Mouse (Mus musculus) forebrain, embryonic 12.5 days (tissue): ENCODE data around the gene Cct8l1. TPM values are rescaled to one million over a fixed set of nuclear protein-coding genes. Genes with fewer than 3 reads are reported as not detected.

ENCODE experiments used
- ATAC-seq: fragments of 200-750 bp; cut with Nextera tagmentation; 2 replicates; pipeline ENCODE4 v1.8.0; 2017; ENCODE audit warnings: moderate TSS enrichment; ENCODE audit not compliant: low FRiP score
- H3K27ac ChIP-seq: fragments of 300-500 bp; sonication (generic); 2 replicates; pipeline ENCODE4 v1.5.1; 2016; ENCODE audit warnings: mild to moderate bottlenecking
- H3K27me3 ChIP-seq: fragments of 300-500 bp; sonication (generic); 2 replicates; pipeline ENCODE4 v1.6.1; 2016; ENCODE audit warnings: mild to moderate bottlenecking
- H3K36me3 ChIP-seq: fragments of 300-500 bp; sonication (generic); replicated peaks from 2 replicates; pipeline ENCODE4 v1.6.1; 2016; ENCODE audit warnings: mild to moderate bottlenecking
- H3K4me1 ChIP-seq: fragments of 300-500 bp; sonication (generic); 2 replicates; pipeline ENCODE4 v1.6.1; 2016
- H3K4me2 ChIP-seq: fragments of 300-500 bp; sonication (generic); 2 replicates; pipeline ENCODE4 v1.6.1; 2016; ENCODE audit warnings: mild to moderate bottlenecking, moderate library complexity
- H3K4me3 ChIP-seq: fragments of 300-500 bp; sonication (generic); replicated peaks from 2 replicates; pipeline ENCODE4 v1.5.1; 2016; ENCODE audit warnings: mild to moderate bottlenecking
- H3K9ac ChIP-seq: fragments of 300-500 bp; sonication (generic); 2 replicates; pipeline ENCODE4 v1.6.1; 2016; ENCODE audit warnings: mild to moderate bottlenecking
- H3K9me3 ChIP-seq: fragments of 300-500 bp; sonication (generic); 2 replicates; pipeline ENCODE4 v1.6.1; 2016
- WGBS: fragments of 180-500 bp; shearing (Covaris S2); methylation state at CpG from one replicate; pipeline ENCODE4 v1.1.7; 2016; 5-methylcytosine and 5-hydroxymethylcytosine counted together
- polyA plus RNA-seq: library from polyadenylated mRNA; unstranded; fragments of >200 nt; fragmentation: Nextera tagmentation; extraction: Ambion mirVana; gene quantifications from 2 replicates; pipeline ENCODE4 v1.2.1, GENCODE M21; 2016

Gene Cct8l1
- polyA plus RNA-seq, 1 experiment from 2014 or later = 0.15 TPM

DNA sequence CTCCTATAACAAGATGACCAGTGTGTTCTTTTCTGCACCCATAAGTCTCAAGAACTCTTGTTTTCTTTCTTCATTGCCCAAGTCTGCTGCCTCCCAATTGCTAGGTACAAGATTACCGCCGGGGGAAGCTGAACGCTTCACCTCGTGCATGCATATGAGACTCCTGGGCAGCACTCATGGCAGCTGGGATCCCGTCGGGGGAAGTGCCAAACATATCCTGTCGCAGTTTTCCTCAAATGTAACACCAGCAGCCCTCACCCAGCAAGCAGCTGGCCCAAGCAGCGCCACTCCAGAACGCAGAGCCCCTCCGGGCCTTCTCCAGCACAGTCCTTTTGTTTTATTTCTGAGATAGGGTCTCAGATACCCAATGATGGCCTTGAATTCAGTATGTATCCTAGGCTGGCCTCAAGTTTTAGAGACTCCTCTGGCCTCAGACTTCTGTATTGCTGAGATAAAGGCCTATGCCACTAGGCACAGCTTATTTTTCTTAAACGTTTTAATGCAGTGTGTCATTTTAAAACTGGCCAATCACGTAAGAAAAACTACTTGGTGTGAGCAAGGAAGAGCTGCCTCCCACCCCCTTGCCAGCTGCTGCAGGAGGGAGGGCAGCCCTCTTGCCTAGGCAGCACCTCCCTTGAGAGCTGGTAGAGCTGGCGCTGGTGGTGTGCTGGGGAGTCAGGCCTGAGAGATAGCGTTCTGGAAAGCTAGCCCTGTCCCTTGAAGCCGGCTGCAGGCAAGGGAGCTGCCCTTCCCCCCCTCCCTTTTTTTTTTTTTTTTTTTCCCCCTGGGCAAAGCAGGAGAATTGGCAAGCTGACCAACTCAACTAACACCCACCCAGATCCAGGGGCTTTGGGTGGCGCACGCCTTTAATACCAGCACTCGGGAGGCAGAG, 16.6 kb downstream of the Cct8l1 start:
- H3K27me3 ChIP-seq = no peaks in the 10 kb centered on the region
- H3K4me2 ChIP-seq = no peak overlapping the region
- no peaks in the 10 kb centered on the region for H3K4me1 ChIP-seq
- 64% methylated on average over 18 of the region's 18 CpGs for WGBS
- H3K4me3 ChIP-seq = no peak overlapping the region
- no peak for ATAC-seq
- no peak overlapping the region for H3K27ac ChIP-seq
- no peak overlapping the region for H3K9ac ChIP-seq
- H3K9me3 ChIP-seq = 0 out of 2 replicates have a peak, but pooled peaks cover 2% of the 10 kb centered on the region
- H3K36me3 ChIP-seq = no peaks in the 10 kb centered on the region

DNA sequence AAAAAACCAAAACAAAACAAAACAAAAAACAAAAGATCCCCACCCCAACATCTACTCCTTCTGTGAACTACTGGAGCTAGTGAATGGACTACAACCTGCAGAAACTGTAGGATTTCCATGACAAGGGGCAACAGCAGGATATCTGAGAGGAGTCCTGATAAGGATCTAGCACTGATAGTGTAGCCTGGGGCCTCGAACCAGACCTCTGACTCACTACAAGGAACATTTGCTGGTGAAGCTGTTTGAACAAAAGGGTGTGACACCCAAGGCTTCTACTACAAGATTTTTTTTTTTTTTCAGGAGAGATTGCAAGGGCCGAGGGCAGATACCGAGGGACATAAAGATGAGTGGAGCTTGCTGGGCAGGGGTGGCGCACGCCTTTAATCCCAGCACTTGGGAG, 17.4 kb downstream of the Cct8l1 start:
- H3K27me3 ChIP-seq = no peaks in the 10 kb centered on the region
- no peak overlapping the region for H3K9ac ChIP-seq
- H3K4me1 ChIP-seq = no peaks in the 10 kb centered on the region
- H3K36me3 ChIP-seq = no peaks in the 10 kb centered on the region
- 89% methylated on average over 5 of the region's 5 CpGs for WGBS
- H3K4me3 ChIP-seq = no peak overlapping the region
- H3K9me3 ChIP-seq = 0 out of 2 replicates have a peak, but pooled peaks cover 3% of the 10 kb centered on the region
- ATAC-seq = no peak
- H3K4me2 ChIP-seq = no peak overlapping the region
- no peak overlapping the region for H3K27ac ChIP-seq

- ATAC-seq = no peak
- no peak overlapping the region for H3K4me2 ChIP-seq
- no peak overlapping the region for H3K4me3 ChIP-seq
- 91% methylated on average over 2 of the region's 2 CpGs for WGBS
- H3K27me3 ChIP-seq = no peaks in the 10 kb centered on the region
- 0 out of 2 replicates have a peak, but pooled peaks cover 3% of the 10 kb centered on the region for H3K9me3 ChIP-seq
- no peaks in the 10 kb centered on the region for H3K4me1 ChIP-seq
- H3K27ac ChIP-seq = no peak overlapping the region
- H3K36me3 ChIP-seq = no peaks in the 10 kb centered on the region
- H3K9ac ChIP-seq = no peak overlapping the region
Measured at GRCm38 (mm10) chr5:25535566-25535965, 19.7 kb downstream of the Cct8l1 start.

- H3K36me3 ChIP-seq = no peaks in the 10 kb centered on the region
- H3K9ac ChIP-seq = no peak overlapping the region
- 42% methylated on average over 2 of the region's 2 CpGs for WGBS
- no peaks in the 10 kb centered on the region for H3K27me3 ChIP-seq
- 0 out of 2 replicates have a peak, but pooled peaks cover 3% of the 10 kb centered on the region for H3K9me3 ChIP-seq
- ATAC-seq = no peak
- H3K27ac ChIP-seq = no peak overlapping the region
- no peak overlapping the region for H3K4me3 ChIP-seq
- no peaks in the 10 kb centered on the region for H3K4me1 ChIP-seq
- H3K4me2 ChIP-seq = no peak overlapping the region
Measured at GRCm38 (mm10) chr5:25536451-25536850, 20.6 kb downstream of the Cct8l1 start.

DNA sequence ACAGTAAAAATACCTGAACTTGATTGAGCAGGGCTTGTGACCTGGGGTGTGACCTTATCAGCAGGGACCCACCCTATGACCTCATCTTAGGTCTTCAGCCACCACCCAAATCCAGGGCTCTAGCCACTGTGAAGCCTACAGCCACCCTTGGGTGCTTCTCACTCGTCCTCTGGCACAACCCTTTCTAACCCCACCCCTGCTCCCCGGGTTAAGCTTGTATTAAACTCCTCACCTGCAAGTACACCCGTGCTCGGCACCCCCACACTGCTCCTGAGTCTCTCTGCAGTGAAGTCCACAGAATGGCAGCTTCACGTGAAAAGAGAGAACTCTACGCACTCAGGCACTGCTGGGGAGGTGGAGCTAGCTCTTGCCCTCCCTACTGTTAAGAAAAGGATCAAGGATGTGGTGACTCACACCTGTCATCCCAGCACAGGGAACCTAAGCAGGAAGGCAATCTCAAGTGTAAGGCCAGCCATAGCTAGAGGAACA, 21.1 kb downstream of the Cct8l1 start:
- Histone ChIP-seq H3K4me3 (no peak overlapping the region), H3K36me3 (no peaks in the 10 kb centered on the region), H3K4me1 (no peaks in the 10 kb centered on the region), H3K4me2 (no peak overlapping the region), H3K9me3 (0 out of 2 replicates have a peak, but pooled peaks cover 3% of the 10 kb centered on the region), H3K27ac (no peak overlapping the region), H3K9ac (no peak overlapping the region), H3K27me3 (no peaks in the 10 kb centered on the region)
- no peak for ATAC-seq
- 43% methylated on average over 6 of the region's 6 CpGs for WGBS

DNA sequence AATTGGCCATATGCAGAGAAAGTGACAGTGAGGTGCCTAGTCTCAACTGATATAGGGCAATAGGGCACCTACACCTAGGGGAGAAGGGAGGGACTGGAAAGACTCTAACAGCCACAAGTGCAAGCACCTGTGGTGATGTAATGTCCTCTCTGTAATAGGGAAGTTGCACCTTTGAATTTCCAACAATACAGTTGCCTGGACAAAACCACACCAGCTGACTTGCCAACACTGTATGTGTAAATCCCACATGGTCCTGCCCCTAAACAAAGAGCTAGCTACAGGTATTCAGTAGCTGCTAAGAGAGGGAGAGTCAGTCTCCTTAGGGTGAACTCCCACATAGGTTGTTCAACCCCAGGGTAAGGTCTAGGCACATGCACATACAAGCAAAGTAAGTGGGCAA, 24.5 kb downstream of the Cct8l1 start:
- no peak overlapping the region for H3K9ac ChIP-seq
- H3K4me2 ChIP-seq = no peak overlapping the region
- no peak for ATAC-seq
- no peaks in the 10 kb centered on the region for H3K4me1 ChIP-seq
- 0 out of 2 replicates have a peak, but pooled peaks cover 3% of the 10 kb centered on the region for H3K9me3 ChIP-seq
- no peak overlapping the region for H3K27ac ChIP-seq
- H3K4me3 ChIP-seq = no peak overlapping the region
- no peaks in the 10 kb centered on the region for H3K27me3 ChIP-seq
- no peaks in the 10 kb centered on the region for H3K36me3 ChIP-seq

DNA sequence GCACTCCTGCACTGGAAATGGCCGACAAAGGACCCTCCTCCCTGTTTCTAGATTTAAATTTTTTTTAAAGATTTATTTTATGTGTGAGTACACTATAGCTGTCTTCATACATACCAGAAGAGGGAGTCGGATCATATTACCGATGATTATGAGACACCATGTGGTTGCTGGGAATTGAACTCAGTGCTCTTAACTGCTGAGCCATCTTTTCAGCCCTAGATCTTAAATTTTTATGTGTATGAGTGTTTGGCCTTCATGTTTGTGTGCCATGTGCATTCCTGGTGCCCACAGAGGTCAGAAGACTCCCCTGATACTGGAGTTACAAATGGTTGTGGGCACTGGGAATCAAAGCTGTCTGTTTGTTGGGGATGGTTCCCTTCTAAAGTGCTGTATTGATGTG, 25.1 kb downstream of the Cct8l1 start:
- H3K9ac ChIP-seq = no peak overlapping the region
- no peaks in the 10 kb centered on the region for H3K4me1 ChIP-seq
- H3K27ac ChIP-seq = no peak overlapping the region
- 0 out of 2 replicates have a peak, but pooled peaks cover 3% of the 10 kb centered on the region for H3K9me3 ChIP-seq
- H3K36me3 ChIP-seq = no peaks in the 10 kb centered on the region
- no peak overlapping the region for H3K4me3 ChIP-seq
- WGBS = 82% methylated on average over 3 of the region's 3 CpGs
- H3K4me2 ChIP-seq = no peak overlapping the region
- no peak for ATAC-seq
- H3K27me3 ChIP-seq = no peaks in the 10 kb centered on the region

- Histone ChIP-seq H3K27ac (no peak overlapping the region), H3K36me3 (no peaks in the 10 kb centered on the region), H3K9ac (no peak overlapping the region), H3K9me3 (0 out of 2 replicates have a peak, but pooled peaks cover 3% of the 10 kb centered on the region), H3K4me3 (no peak overlapping the region), H3K27me3 (no peaks in the 10 kb centered on the region), H3K4me2 (no peak overlapping the region), H3K4me1 (no peaks in the 10 kb centered on the region)
- no peak for ATAC-seq
- WGBS = 65% methylated on average over 2 of the region's 2 CpGs
Measured at GRCm38 (mm10) chr5:25541661-25542060, 25.8 kb downstream of the Cct8l1 start.

- Histone ChIP-seq H3K27me3 (no peaks in the 10 kb centered on the region), H3K4me3 (no peak overlapping the region), H3K9ac (no peak overlapping the region), H3K27ac (no peak overlapping the region), H3K4me1 (no peaks in the 10 kb centered on the region), H3K4me2 (no peak overlapping the region), H3K36me3 (no peaks in the 10 kb centered on the region), H3K9me3 (0 out of 2 replicates have a peak, but pooled peaks cover 2% of the 10 kb centered on the region)
- no peak for ATAC-seq
- WGBS = 92% methylated on average over 3 of the region's 3 CpGs
Measured at GRCm38 (mm10) chr5:25544061-25544460, 28.2 kb downstream of the Cct8l1 start.

- Histone ChIP-seq H3K36me3 (no peaks in the 10 kb centered on the region), H3K4me2 (no peak overlapping the region), H3K27me3 (no peaks in the 10 kb centered on the region), H3K27ac (no peak overlapping the region), H3K9ac (no peak overlapping the region), H3K4me3 (no peak overlapping the region), H3K9me3 (0 out of 2 replicates have a peak, but pooled peaks cover 2% of the 10 kb centered on the region), H3K4me1 (no peaks in the 10 kb centered on the region)
- no peak for ATAC-seq
- 90% methylated on average over 5 of the region's 5 CpGs for WGBS
Measured at GRCm38 (mm10) chr5:25544566-25544965, 28.7 kb downstream of the Cct8l1 start.

GRCm38 (mm10) chr5:25546912-25547311, 31.0 kb downstream of the Cct8l1 start:
- Histone ChIP-seq H3K36me3 (no peaks in the 10 kb centered on the region), H3K27ac (no peak overlapping the region), H3K9ac (no peak overlapping the region), H3K4me2 (no peak overlapping the region), H3K9me3 (0 out of 2 replicates have a peak, but pooled peaks cover 2% of the 10 kb centered on the region), H3K4me1 (no peaks in the 10 kb centered on the region), H3K4me3 (no peak overlapping the region), H3K27me3 (no peaks in the 10 kb centered on the region)
- ATAC-seq = no peak
- 96% methylated on average over 2 of the region's 2 CpGs for WGBS

DNA sequence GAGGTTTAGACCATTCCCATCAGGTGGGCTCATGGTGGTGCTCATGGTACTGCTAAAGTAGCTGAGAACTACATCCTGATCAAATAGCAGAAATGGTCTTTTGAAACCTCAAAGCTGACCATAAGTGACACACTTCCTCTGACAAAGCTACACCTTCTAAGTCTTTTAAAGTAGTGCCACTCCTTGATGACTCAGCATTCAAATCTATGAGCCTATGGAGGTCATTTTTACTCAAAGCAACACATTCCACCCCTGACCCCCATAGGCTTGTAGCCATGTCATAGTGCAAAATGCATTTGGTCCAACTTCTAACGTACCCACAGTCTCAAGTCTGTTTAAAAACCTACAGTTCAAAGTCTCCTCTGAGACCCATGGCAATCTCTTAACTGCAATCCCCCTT, 35.0 kb downstream of the Cct8l1 start:
- 76% methylated on average over 1 of the region's 1 CpGs for WGBS
- no peak for ATAC-seq
- no peak overlapping the region for H3K27ac ChIP-seq

GRCm38 (mm10) chr5:25554210-25554609, 38.3 kb downstream of the Cct8l1 start:
- Histone ChIP-seq H3K4me3 (no peak overlapping the region), H3K36me3 (no peaks in the 10 kb centered on the region), H3K4me1 (no peaks in the 10 kb centered on the region), H3K9me3 (no peaks in the 10 kb centered on the region), H3K27me3 (no peaks in the 10 kb centered on the region), H3K27ac (no peak overlapping the region), H3K4me2 (no peak overlapping the region), H3K9ac (no peak overlapping the region)
- no peak for ATAC-seq
- 86% methylated on average over 1 of the region's 1 CpGs for WGBS

More for the DNA sequence above, 35.0 kb downstream of the Cct8l1 start:
- Histone ChIP-seq H3K4me2 (no peak overlapping the region), H3K9me3 (0 out of 2 replicates have a peak, but pooled peaks cover 2% of the 10 kb centered on the region), H3K9ac (no peak overlapping the region), H3K27me3 (no peaks in the 10 kb centered on the region), H3K4me3 (no peak overlapping the region), H3K36me3 (no peaks in the 10 kb centered on the region), H3K4me1 (no peaks in the 10 kb centered on the region)
